Mouse (Mus musculus) myocyte (in vitro differentiated cells): ENCODE results near the gene Acadsb. TPM values are rescaled to one million over a fixed set of nuclear protein-coding genes. Genes with fewer than 3 reads are reported as not detected.
"Not testable (repeated sequence)": the region's sequence is repeated elsewhere in the genome, so short reads cannot be mapped to it uniquely, and the experiment has no call there.

ENCODE experiments used
- H3K27me3 ChIP-seq: one replicate; pipeline ENCODE4 v1.6.1; 2011; ENCODE audit not compliant: control insufficient read depth, insufficient read depth, insufficient read length
- H3K36me3 ChIP-seq: one replicate; pipeline ENCODE4 v1.6.1; 2011; ENCODE audit not compliant: control insufficient read depth, insufficient read depth
- H3K4me2 ChIP-seq: one replicate; pipeline ENCODE4 v1.6.1; 2011; ENCODE audit warnings: low read depth, control low read depth
- H3K4me3 ChIP-seq: one replicate; pipeline ENCODE4 v1.5.1; 2011; ENCODE audit warnings: mild to moderate bottlenecking, control low read depth, moderate library complexity
- H3K79me2 ChIP-seq: one replicate; pipeline ENCODE4 v1.6.1; 2011; ENCODE audit not compliant: control insufficient read depth, insufficient read depth
- H3ac ChIP-seq: one replicate; pipeline ENCODE4 v1.6.1; 2011; ENCODE audit not compliant: control insufficient read depth, insufficient read length
- CEBPB ChIP-seq: IDR thresholded peaks from 2 replicates; pipeline ENCODE4 v1.6.1; 2011; ENCODE audit warnings: mild to moderate bottlenecking, moderate library complexity; ENCODE audit not compliant: poor library complexity, insufficient read depth, severe bottlenecking
- E2F4 ChIP-seq: IDR thresholded peaks from one replicate; pipeline ENCODE4 v1.6.1; 2011; ENCODE audit warnings: mild to moderate bottlenecking, control low read depth, moderate library complexity; ENCODE audit not compliant: insufficient read depth
- MAX ChIP-seq: IDR thresholded peaks from one replicate; pipeline ENCODE4 v1.6.1; 2011; ENCODE audit warnings: low read depth, mild to moderate bottlenecking, control low read depth
- MYOD1 ChIP-seq, 3 experiments: IDR thresholded peaks; one replicate each; pipeline ENCODE4 v1.6.1; 2011; ENCODE audit warnings: control low read depth in 2 of 3, low read depth in 2 of 3, mild to moderate bottlenecking in 2 of 3, moderate library complexity in 1 of 3; ENCODE audit not compliant: insufficient read length in 2 of 3, control insufficient read depth in 1 of 3
- MYOG ChIP-seq, 3 experiments: IDR thresholded peaks; one replicate each; pipeline ENCODE4 v1.6.1; 2011; ENCODE audit warnings: control low read depth in 2 of 3, low read depth in 2 of 3, mild to moderate bottlenecking in 2 of 3; ENCODE audit not compliant: insufficient read length in 2 of 3, control insufficient read depth in 1 of 3, insufficient read depth in 1 of 3
- POLR2A ChIP-seq: IDR thresholded peaks from one replicate; pipeline ENCODE4 v1.6.1; 2011; ENCODE audit warnings: low read depth, mild to moderate bottlenecking, control low read depth, moderate library complexity; ENCODE audit not compliant: insufficient read length
- POLR2AphosphoS2 ChIP-seq: IDR thresholded peaks from one replicate; pipeline ENCODE4 v1.6.1; 2011; ENCODE audit warnings: low read depth, control low read depth; ENCODE audit not compliant: insufficient read length
- REST ChIP-seq: IDR thresholded peaks from one replicate; pipeline ENCODE4 v1.6.1; 2011; ENCODE audit warnings: mild to moderate bottlenecking, control low read depth, moderate library complexity; ENCODE audit not compliant: insufficient read depth, insufficient read length
- SRF ChIP-seq: IDR thresholded peaks from one replicate; pipeline ENCODE4 v1.6.1; 2011; ENCODE audit warnings: low read depth; ENCODE audit not compliant: control insufficient read depth, insufficient read length
- TCF12 ChIP-seq: IDR thresholded peaks from one replicate; pipeline ENCODE4 v1.6.1; 2011; ENCODE audit warnings: mild to moderate bottlenecking, control low read depth; ENCODE audit not compliant: poor library complexity, insufficient read depth, severe bottlenecking
- TCF3 ChIP-seq: IDR thresholded peaks from one replicate; pipeline ENCODE4 v1.6.1; 2011; ENCODE audit warnings: low read depth, control low read depth; ENCODE audit not compliant: insufficient read length
- USF1 ChIP-seq: IDR thresholded peaks from one replicate; pipeline ENCODE4 v1.6.1; 2011; ENCODE audit warnings: low read depth, mild to moderate bottlenecking, control low read depth, moderate library complexity
- polyA plus RNA-seq: library from polyadenylated mRNA; unstranded; fragments of >200 nt; fragmentation: generic; extraction: Trizol; gene quantifications from one replicate; pipeline ENCODE4 v1.2.1, GENCODE M21; 2012; ENCODE audit warnings: missing spikeins

The Acadsb gene
- polyA plus RNA-seq, 1 experiment, result 14.7 TPM

DNA sequence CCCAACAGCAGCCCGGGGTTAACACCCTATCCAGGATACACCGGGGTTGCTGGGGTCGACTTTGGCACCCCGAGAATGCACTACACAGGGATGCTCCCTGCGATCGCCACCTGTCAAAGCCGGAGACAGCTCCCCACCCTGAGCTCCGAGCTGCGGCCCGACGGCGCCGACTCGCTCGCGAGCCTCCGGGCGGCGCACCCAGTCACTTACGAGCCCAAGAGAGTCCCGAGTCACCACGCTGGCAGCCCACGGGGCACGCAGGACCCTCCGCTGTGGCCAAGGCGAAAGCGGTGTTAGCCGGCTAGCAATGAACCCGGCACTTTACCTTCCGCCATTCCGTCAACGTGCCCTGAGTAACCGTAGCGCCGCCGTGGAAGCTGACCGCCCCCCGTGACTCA lies 414 bp upstream of the Acadsb start:
- Histone ChIP-seq H3ac (peak overlapping the region; percentile 92), H3K36me3 (no peaks in the 10 kb centered on the region), H3K4me2 (peak overlapping the region; percentile 79), H3K79me2 (peaks cover 40% of the 10 kb centered on the region), H3K27me3 (no peaks in the 10 kb centered on the region), H3K4me3 (peak overlapping the region; percentile 94)
- TF ChIP-seq TCF12, result no peak
- TF ChIP-seq MYOG (IDR thresholded peaks at IDR 0.05; ENCODE audit: control insufficient read depth in 1 of 3, insufficient read depth in 1 of 3, insufficient read length in 2 of 3, low read depth in 2 of 3), result no peak
- no peak for TF ChIP-seq TCF3
- no peak for TF ChIP-seq E2F4
- TF ChIP-seq SRF, result no peak
- no peak for TF ChIP-seq MYOD1 (IDR thresholded peaks at IDR 0.05; ENCODE audit: control insufficient read depth in 1 of 3, insufficient read length in 2 of 3, low read depth in 2 of 3)
- no peak for TF ChIP-seq POLR2A
- TF ChIP-seq MAX, result no peak
- TF ChIP-seq USF1, result no peak
- TF ChIP-seq POLR2AphosphoS2, result no peak
- TF ChIP-seq CEBPB, result no peak
- no peak for TF ChIP-seq REST

DNA sequence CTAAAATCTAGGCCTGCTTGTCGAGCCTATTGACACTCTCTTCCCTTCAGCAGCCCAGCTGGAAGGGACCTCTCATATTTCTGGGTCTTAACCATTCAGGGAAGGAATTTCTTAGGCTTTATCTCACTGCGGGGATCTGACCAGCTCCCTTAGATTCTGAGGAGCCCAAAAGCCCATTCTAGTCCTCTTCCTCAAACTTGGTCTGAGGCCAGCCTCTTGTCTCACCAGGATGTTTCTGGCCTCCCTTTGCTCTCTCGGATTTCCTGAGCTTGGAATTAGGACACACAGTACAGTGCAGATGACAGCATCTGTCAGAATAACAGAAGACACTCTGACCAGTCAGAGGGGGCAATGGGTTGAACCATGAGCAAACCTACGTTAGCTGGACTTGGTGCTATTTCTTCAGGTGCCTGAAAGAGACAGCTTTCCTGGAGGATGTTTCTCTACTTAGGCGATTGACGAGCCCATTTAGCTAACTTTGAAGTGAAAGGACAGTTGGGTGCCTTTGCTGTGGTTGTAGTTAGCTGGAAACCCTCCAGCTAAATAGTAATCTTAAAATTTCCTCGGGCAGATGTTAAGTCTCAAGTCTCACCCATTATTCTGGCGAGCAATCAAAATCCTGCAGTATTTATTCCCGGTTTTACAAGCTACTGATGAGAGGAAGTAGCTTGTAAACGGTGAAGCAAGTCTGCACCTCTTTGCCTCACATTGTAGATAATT lies 980 bp downstream of the Acadsb start:
- Histone ChIP-seq H3K27me3 (no peaks in the 10 kb centered on the region), H3ac (peak overlapping the region; percentile 92), H3K4me3 (peak overlapping the region; percentile 94), H3K4me2 (peak overlapping the region; percentile 70), H3K79me2 (peaks cover 37% of the 10 kb centered on the region), H3K36me3 (no peaks in the 10 kb centered on the region)
- no peak for TF ChIP-seq TCF12
- TF ChIP-seq MYOD1 (IDR thresholded peaks at IDR 0.05; ENCODE audit: control insufficient read depth in 1 of 3, insufficient read length in 2 of 3, low read depth in 2 of 3), result no peak
- TF ChIP-seq TCF3, result no peak
- TF ChIP-seq MYOG (IDR thresholded peaks at IDR 0.05; ENCODE audit: control insufficient read depth in 1 of 3, insufficient read depth in 1 of 3, insufficient read length in 2 of 3, low read depth in 2 of 3), result no peak

DNA sequence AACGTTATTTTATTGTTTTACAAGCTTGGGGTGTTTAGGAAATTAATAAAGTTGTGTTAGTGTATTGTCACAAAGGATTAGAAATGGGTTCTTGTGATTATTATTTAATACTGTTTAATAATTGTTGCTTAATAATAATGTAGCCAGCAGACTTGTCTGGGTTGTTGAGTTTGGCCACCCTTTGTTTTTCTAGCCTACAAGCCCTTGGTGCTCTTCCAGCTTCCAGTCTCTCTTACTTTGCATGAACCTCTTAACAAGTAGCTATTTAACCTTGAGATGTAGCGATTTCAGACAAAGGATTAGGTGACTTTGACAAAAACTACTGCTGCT lies 1.5 kb downstream of the Acadsb start:
- H3K4me3 ChIP-seq, result peak overlapping the region; percentile 94
- no peaks in the 10 kb centered on the region for H3K27me3 ChIP-seq
- H3K4me2 ChIP-seq, result peak overlapping the region; percentile 70
- peaks cover 33% of the 10 kb centered on the region for H3K79me2 ChIP-seq
- no peak overlapping the region for H3ac ChIP-seq
- no peak for TF ChIP-seq TCF3
- no peak for TF ChIP-seq TCF12
- no peak for TF ChIP-seq MYOG (IDR thresholded peaks at IDR 0.05; ENCODE audit: control insufficient read depth in 1 of 3, insufficient read depth in 1 of 3, insufficient read length in 2 of 3, low read depth in 2 of 3)
- TF ChIP-seq SRF, result no peak
- TF ChIP-seq MYOD1 (IDR thresholded peaks at IDR 0.05; ENCODE audit: control insufficient read depth in 1 of 3, insufficient read length in 2 of 3, low read depth in 2 of 3), result no peak
- TF ChIP-seq MAX, result no peak
- no peak for TF ChIP-seq USF1
- no peak for TF ChIP-seq E2F4
- TF ChIP-seq POLR2A, result no peak
- no peak for TF ChIP-seq POLR2AphosphoS2
- no peak for TF ChIP-seq REST
- no peak for TF ChIP-seq CEBPB
- no peaks in the 10 kb centered on the region for H3K36me3 ChIP-seq

DNA sequence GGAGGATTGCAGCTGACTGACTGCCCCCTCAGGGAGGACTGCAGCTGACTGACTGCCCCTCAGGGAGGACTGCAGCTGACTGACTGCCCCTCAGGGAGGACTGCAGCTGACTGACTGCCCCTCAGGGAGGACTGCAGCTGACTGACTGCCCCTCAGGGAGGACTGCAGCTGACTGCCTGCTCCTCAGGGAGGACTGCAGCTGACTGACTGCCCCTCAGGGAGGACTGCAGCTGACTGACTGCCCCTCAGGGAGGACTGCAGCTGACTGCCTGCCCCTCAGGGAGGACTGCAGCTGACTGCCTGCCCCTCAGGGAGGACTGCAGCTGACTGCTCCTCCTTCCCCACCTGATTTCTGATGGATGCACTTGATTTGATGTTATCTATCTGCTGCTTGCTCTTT lies 6.3 kb downstream of the Acadsb start:
- TF ChIP-seq MYOG (IDR thresholded peaks at IDR 0.05; ENCODE audit: control insufficient read depth in 1 of 3, insufficient read depth in 1 of 3, insufficient read length in 2 of 3, low read depth in 2 of 3), result peak in 2 of 3 experiments; percentile 71 to 77
- peak in 2 of 3 experiments; percentile 61 to 69 for TF ChIP-seq MYOD1 (IDR thresholded peaks at IDR 0.05; ENCODE audit: control insufficient read depth in 1 of 3, insufficient read length in 2 of 3, low read depth in 2 of 3)
- H3K79me2 ChIP-seq, H3ac ChIP-seq, H3K4me3 ChIP-seq, H3K36me3 ChIP-seq, H3K27me3 ChIP-seq: not testable (repeated sequence)
- H3K4me2 ChIP-seq, result peak overlapping the region; percentile 1

DNA sequence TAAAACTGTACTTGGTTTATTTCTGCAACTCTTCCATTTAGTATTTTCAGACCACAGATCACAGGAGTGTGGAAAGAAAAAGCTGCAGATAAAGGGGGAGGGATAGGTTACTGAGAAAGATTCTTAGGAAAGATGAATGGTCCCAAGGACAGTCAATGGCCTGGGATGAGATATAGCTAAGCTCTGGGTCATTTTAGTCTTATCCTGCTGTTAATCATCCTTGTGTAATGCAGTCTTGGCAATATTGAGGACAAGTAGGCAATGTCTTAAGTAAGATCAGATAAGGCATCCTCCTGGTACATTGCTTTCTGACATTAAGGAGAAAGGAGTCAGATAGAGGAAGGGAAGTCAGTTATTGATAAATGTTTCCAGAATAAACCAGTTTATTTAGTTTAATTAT lies 7.2 kb downstream of the Acadsb start:
- TF ChIP-seq MAX (no peak), POLR2AphosphoS2 (no peak), MYOG (IDR thresholded peaks at IDR 0.05; ENCODE audit: control insufficient read depth in 1 of 3, insufficient read depth in 1 of 3, insufficient read length in 2 of 3, low read depth in 2 of 3) (no peak), TCF12 (no peak), SRF (no peak), E2F4 (no peak), TCF3 (no peak), POLR2A (no peak), USF1 (no peak), MYOD1 (IDR thresholded peaks at IDR 0.05; ENCODE audit: control insufficient read depth in 1 of 3, insufficient read length in 2 of 3, low read depth in 2 of 3) (no peak), REST (no peak), CEBPB (no peak)
- Histone ChIP-seq H3K79me2 (no peaks in the 10 kb centered on the region), H3K4me3 (no peak overlapping the region), H3K4me2 (peak overlapping the region; percentile 1), H3K36me3 (no peaks in the 10 kb centered on the region), H3ac (no peak overlapping the region), H3K27me3 (no peaks in the 10 kb centered on the region)
